Mouse (Mus musculus): ENCODE results near the gene B4galnt2.

GRCm38 (mm10) chr11:95827464-95828085 lies 87.1 kb downstream of the B4galnt2 start:
- TF ChIP-seq CTCF (IDR thresholded peaks at IDR 0.05; ENCODE audit: extremely low read depth, insufficient read length, insufficient replicate concordance, low read depth, low read length) (peak; percentile 64; the same call in 1 of the 2 replicates), POLR2A (IDR thresholded peaks at IDR 0.05; ENCODE audit: low read depth, low read length) (no peak)

Measured in small intestine, adult 2 months (tissue).